Mouse (Mus musculus): ENCODE measurements around the gene Jade3. TPM values are rescaled to one million over a fixed set of nuclear protein-coding genes. Genes with fewer than 3 reads are reported as not detected.

Gene Jade3
- polyA plus RNA-seq, 1 experiment from 2014 or later, result 14.4 TPM

GRCm38 (mm10) chrX:20497682-20498081 is 72.2 kb downstream of the Jade3 start:
- 88% methylated on average over 3 of the region's 3 CpGs for WGBS
- DNase-seq (ENCODE audit: low spot score) (no peak), ATAC-seq (replicated peaks; ENCODE audit: insufficient number of reproducible peaks, low FRiP score, low TSS enrichment, low read depth) (no peak)
- no peaks in the 10 kb centered on the region for H3K4me1 ChIP-seq (ENCODE audit: control insufficient read depth, insufficient read depth, low read length)
- H3K9ac ChIP-seq (replicated peaks; ENCODE audit: low read length), result no peak overlapping the region
- no peak overlapping the region for H3K4me3 ChIP-seq (ENCODE audit: low read depth, low read length)
- H3K27me3 ChIP-seq (ENCODE audit: control insufficient read depth, insufficient read depth, low read length), result no peaks in the 10 kb centered on the region
- H3K27ac ChIP-seq (replicated peaks; ENCODE audit: low read depth, low read length), result no peak overlapping the region
- H3K36me3 ChIP-seq (replicated peaks; ENCODE audit: control insufficient read depth, insufficient read depth, low read depth, low read length), result no peaks in the 10 kb centered on the region
- no peak overlapping the region for H3K4me2 ChIP-seq (ENCODE audit: low read depth, low read length)
- no peaks in the 10 kb centered on the region for H3K9me3 ChIP-seq (replicated peaks; ENCODE audit: control insufficient read depth, low read length)

- H3K4me2 ChIP-seq (ENCODE audit: low read depth, low read length), result no peak overlapping the region
- no peaks in the 10 kb centered on the region for H3K9me3 ChIP-seq (replicated peaks; ENCODE audit: control insufficient read depth, low read length)
- no peak overlapping the region for H3K4me3 ChIP-seq (ENCODE audit: low read depth, low read length)
- H3K27me3 ChIP-seq (ENCODE audit: control insufficient read depth, insufficient read depth, low read length), result no peaks in the 10 kb centered on the region
- DNase-seq (ENCODE audit: low spot score), result no peak
- H3K27ac ChIP-seq (replicated peaks; ENCODE audit: low read depth, low read length), result no peak overlapping the region
- H3K36me3 ChIP-seq (replicated peaks; ENCODE audit: control insufficient read depth, insufficient read depth, low read depth, low read length), result no peaks in the 10 kb centered on the region
- no peak overlapping the region for H3K9ac ChIP-seq (replicated peaks; ENCODE audit: low read length)
- WGBS, result 89% methylated on average over 7 of the region's 7 CpGs
- ATAC-seq (replicated peaks; ENCODE audit: insufficient number of reproducible peaks, low FRiP score, low TSS enrichment, low read depth), result no peak
- no peaks in the 10 kb centered on the region for H3K4me1 ChIP-seq (ENCODE audit: control insufficient read depth, insufficient read depth, low read length)
These were observed 94.9 kb downstream of the Jade3 start for GRCm38 (mm10) chrX:20520290-20520939.

- no peak overlapping the region for H3K4me2 ChIP-seq (ENCODE audit: low read depth, low read length)
- H3K9me3 ChIP-seq (replicated peaks; ENCODE audit: control insufficient read depth, low read length), result no peaks in the 10 kb centered on the region
- H3K4me1 ChIP-seq (ENCODE audit: control insufficient read depth, insufficient read depth, low read length), result no peaks in the 10 kb centered on the region
- DNase-seq (ENCODE audit: low spot score) (no peak), ATAC-seq (replicated peaks; ENCODE audit: insufficient number of reproducible peaks, low FRiP score, low TSS enrichment, low read depth) (no peak)
- H3K4me3 ChIP-seq (ENCODE audit: low read depth, low read length), result no peak overlapping the region
- no peaks in the 10 kb centered on the region for H3K36me3 ChIP-seq (replicated peaks; ENCODE audit: control insufficient read depth, insufficient read depth, low read depth, low read length)
- H3K9ac ChIP-seq (replicated peaks; ENCODE audit: low read length), result no peak overlapping the region
- no peaks in the 10 kb centered on the region for H3K27me3 ChIP-seq (ENCODE audit: control insufficient read depth, insufficient read depth, low read length)
- no peak overlapping the region for H3K27ac ChIP-seq (replicated peaks; ENCODE audit: low read depth, low read length)
These were observed 96.1 kb downstream of the Jade3 start for GRCm38 (mm10) chrX:20521578-20521977.

- no peak overlapping the region for H3K4me2 ChIP-seq (ENCODE audit: low read depth, low read length)
- no peaks in the 10 kb centered on the region for H3K27me3 ChIP-seq (ENCODE audit: control insufficient read depth, insufficient read depth, low read length)
- H3K36me3 ChIP-seq (replicated peaks; ENCODE audit: control insufficient read depth, insufficient read depth, low read depth, low read length), result no peaks in the 10 kb centered on the region
- H3K27ac ChIP-seq (replicated peaks; ENCODE audit: low read depth, low read length), result no peak overlapping the region
- ATAC-seq (replicated peaks; ENCODE audit: insufficient number of reproducible peaks, low FRiP score, low TSS enrichment, low read depth) (no peak), DNase-seq (ENCODE audit: low spot score) (no peak)
- H3K9ac ChIP-seq (replicated peaks; ENCODE audit: low read length), result no peak overlapping the region
- no peaks in the 10 kb centered on the region for H3K4me1 ChIP-seq (ENCODE audit: control insufficient read depth, insufficient read depth, low read length)
- WGBS, result 58% methylated on average over 1 of the region's 1 CpGs
- no peak overlapping the region for H3K4me3 ChIP-seq (ENCODE audit: low read depth, low read length)
- H3K9me3 ChIP-seq (replicated peaks; ENCODE audit: control insufficient read depth, low read length), result no peaks in the 10 kb centered on the region
These were observed 107.1 kb downstream of the Jade3 start for GRCm38 (mm10) chrX:20532621-20533020.

GRCm38 (mm10) chrX:20543867-20544266 is 118.4 kb downstream of the Jade3 start:
- no peaks in the 10 kb centered on the region for H3K36me3 ChIP-seq (replicated peaks; ENCODE audit: control insufficient read depth, insufficient read depth, low read depth, low read length)
- WGBS, result 79% methylated on average over 3 of the region's 3 CpGs
- no peak for ATAC-seq (replicated peaks; ENCODE audit: insufficient number of reproducible peaks, low FRiP score, low TSS enrichment, low read depth)
- no peak overlapping the region for H3K27ac ChIP-seq (replicated peaks; ENCODE audit: low read depth, low read length)
- no peaks in the 10 kb centered on the region for H3K9me3 ChIP-seq (replicated peaks; ENCODE audit: control insufficient read depth, low read length)
- no peak overlapping the region for H3K4me2 ChIP-seq (ENCODE audit: low read depth, low read length)
- H3K27me3 ChIP-seq (ENCODE audit: control insufficient read depth, insufficient read depth, low read length), result no peaks in the 10 kb centered on the region
- H3K9ac ChIP-seq (replicated peaks; ENCODE audit: low read length), result no peak overlapping the region
- DNase-seq (ENCODE audit: low spot score), result no peak
- no peaks in the 10 kb centered on the region for H3K4me1 ChIP-seq (ENCODE audit: control insufficient read depth, insufficient read depth, low read length)
- no peak overlapping the region for H3K4me3 ChIP-seq (ENCODE audit: low read depth, low read length)

- Histone ChIP-seq H3K36me3 (replicated peaks; ENCODE audit: control insufficient read depth, insufficient read depth, low read depth, low read length) (no peaks in the 10 kb centered on the region), H3K4me2 (ENCODE audit: low read depth, low read length) (no peak overlapping the region), H3K9me3 (replicated peaks; ENCODE audit: control insufficient read depth, low read length) (no peaks in the 10 kb centered on the region), H3K9ac (replicated peaks; ENCODE audit: low read length) (no peak overlapping the region), H3K4me3 (ENCODE audit: low read depth, low read length) (no peak overlapping the region), H3K27ac (replicated peaks; ENCODE audit: low read depth, low read length) (no peak overlapping the region), H3K27me3 (ENCODE audit: control insufficient read depth, insufficient read depth, low read length) (no peaks in the 10 kb centered on the region), H3K4me1 (ENCODE audit: control insufficient read depth, insufficient read depth, low read length) (no peaks in the 10 kb centered on the region)
- DNase-seq (ENCODE audit: low spot score) (no peak), ATAC-seq (replicated peaks; ENCODE audit: insufficient number of reproducible peaks, low FRiP score, low TSS enrichment, low read depth) (no peak)
- 53% methylated on average over 5 of the region's 5 CpGs for WGBS
These were observed 122.1 kb downstream of the Jade3 start for GRCm38 (mm10) chrX:20547609-20548008.

- no peaks in the 10 kb centered on the region for H3K4me1 ChIP-seq (ENCODE audit: control insufficient read depth, insufficient read depth, low read length)
- H3K9ac ChIP-seq (replicated peaks; ENCODE audit: low read length), result peak overlapping the region; percentile 26; the same call in 1 of the 2 replicates
- no peak overlapping the region for H3K27ac ChIP-seq (replicated peaks; ENCODE audit: low read depth, low read length)
- no peaks in the 10 kb centered on the region for H3K36me3 ChIP-seq (replicated peaks; ENCODE audit: control insufficient read depth, insufficient read depth, low read depth, low read length)
- no peak for ATAC-seq (replicated peaks; ENCODE audit: insufficient number of reproducible peaks, low FRiP score, low TSS enrichment, low read depth)
- H3K27me3 ChIP-seq (ENCODE audit: control insufficient read depth, insufficient read depth, low read length), result no peaks in the 10 kb centered on the region
- no peaks in the 10 kb centered on the region for H3K9me3 ChIP-seq (replicated peaks; ENCODE audit: control insufficient read depth, low read length)
- H3K4me3 ChIP-seq (ENCODE audit: low read depth, low read length), result peak overlapping the region; percentile 14
- WGBS, result 19% methylated on average over 23 of the region's 24 CpGs
- peak overlapping the region; percentile 42 for H3K4me2 ChIP-seq (ENCODE audit: low read depth, low read length)
- DNase-seq (ENCODE audit: low spot score), result peak; percentile 16
These were observed 122.8 kb downstream of the Jade3 start for GRCm38 (mm10) chrX:20548011-20548879.

- 50% methylated on average over 1 of the region's 1 CpGs for WGBS
- H3K4me2 ChIP-seq (ENCODE audit: low read depth, low read length), result no peak overlapping the region
- H3K9me3 ChIP-seq (replicated peaks; ENCODE audit: control insufficient read depth, low read length), result no peaks in the 10 kb centered on the region
- H3K4me3 ChIP-seq (ENCODE audit: low read depth, low read length), result no peak overlapping the region
- ATAC-seq (replicated peaks; ENCODE audit: insufficient number of reproducible peaks, low FRiP score, low TSS enrichment, low read depth) (no peak), DNase-seq (ENCODE audit: low spot score) (no peak)
- H3K27ac ChIP-seq (replicated peaks; ENCODE audit: low read depth, low read length), result no peak overlapping the region
- H3K9ac ChIP-seq (replicated peaks; ENCODE audit: low read length), result no peak overlapping the region
- no peaks in the 10 kb centered on the region for H3K4me1 ChIP-seq (ENCODE audit: control insufficient read depth, insufficient read depth, low read length)
- H3K36me3 ChIP-seq (replicated peaks; ENCODE audit: control insufficient read depth, insufficient read depth, low read depth, low read length), result no peaks in the 10 kb centered on the region
- no peaks in the 10 kb centered on the region for H3K27me3 ChIP-seq (ENCODE audit: control insufficient read depth, insufficient read depth, low read length)
These were observed 123.5 kb downstream of the Jade3 start for GRCm38 (mm10) chrX:20548880-20549440.

Data from embryonic facial prominence, embryonic 11.5 days (tissue).